In genomic region chr16:32685998-32686397, GRCm38 (mm10) we compare ENCODE assay signal across 25 mouse cellular contexts. TPM values are rescaled to one million over a fixed set of nuclear protein-coding genes. Genes with fewer than 3 reads are reported as not detected.
"Had no signal": no experiment of that assay in that cellular context is flagged by ENCODE, and none has a peak within 500 bp of the region (broad histone marks: within the 10 kb centered on the region; RNA-seq: fewer than 3 reads in every experiment).

No protein-coding gene starts in this region.

- H3K4me2 ChIP-seq: liver, embryonic 13.5 days; lung, embryonic 15.5 days; midbrain, embryonic 13.5 days; neural tube, embryonic 13.5 days; stomach, embryonic 15.5 days had no signal

- H3K9ac ChIP-seq: liver, embryonic 13.5 days; lung, embryonic 15.5 days; midbrain, embryonic 13.5 days; neural tube, embryonic 13.5 days; stomach, embryonic 15.5 days had no signal

- DNase-seq: kidney, adult 2 months; kidney, postnatal 25 days; layer of hippocampus, postnatal 36 days; liver, embryonic 13.5 days; lung, postnatal 10 days; retina, postnatal 1 day; right cerebral cortex, postnatal 25 days; spleen, adult 18-20 months; thymus, postnatal 36 days had no signal

- H3K4me1 ChIP-seq: midbrain, embryonic 10.5 days; midbrain, embryonic 13.5 days; neural tube, embryonic 13.5 days; stomach, embryonic 15.5 days had no signal

- H3K4me3 ChIP-seq: layer of hippocampus, adult 2 months; left cerebral cortex, adult 2 months; liver, embryonic 13.5 days; lung, embryonic 15.5 days; megakaryocyte, embryonic 14.5 days; midbrain, embryonic 10.5 days; midbrain, embryonic 13.5 days; myocyte; neural tube, embryonic 13.5 days; stomach, embryonic 15.5 days had no signal

- H3K27ac ChIP-seq: kidney, postnatal 0 days; layer of hippocampus, adult 2 months; left cerebral cortex, adult 2 months; liver, embryonic 13.5 days; lung, embryonic 15.5 days; midbrain, embryonic 10.5 days; midbrain, embryonic 13.5 days; neural tube, embryonic 13.5 days; stomach, embryonic 15.5 days had no signal

- ATAC-seq: midbrain, embryonic 13.5 days; midbrain, embryonic 16.5 days had no signal

- H3K27me3 ChIP-seq: liver, embryonic 13.5 days; lung, embryonic 15.5 days; megakaryocyte, embryonic 14.5 days; midbrain, embryonic 13.5 days; neural tube, embryonic 13.5 days; stomach, embryonic 15.5 days had no signal

- H3K9me3 ChIP-seq: liver, embryonic 13.5 days; lung, embryonic 15.5 days; megakaryocyte, embryonic 14.5 days; midbrain, embryonic 10.5 days; midbrain, embryonic 13.5 days; neural tube, embryonic 13.5 days; stomach, embryonic 15.5 days had no signal

RNA-seq across cellular contexts. Expression of gene Muc4, which starts 49.7 kb away (rescaled TPM):
- total RNA-seq: layer of hippocampus, adult 2 months; layer of hippocampus, postnatal 10 days; layer of hippocampus, postnatal 36 days; left cerebral cortex, adult 2 months; left cerebral cortex, postnatal 10 days; left cerebral cortex, postnatal 36 days; monocyte, adult 5-6 weeks had no signal
- polyA plus RNA-seq: limb, embryonic 11.5 days; midbrain, embryonic 13.5 days; midbrain, embryonic 16.5 days; neural tube, embryonic 13.5 days had no signal
